Mouse (Mus musculus) kidney, postnatal 10 days (tissue): Measurements from ENCODE around the gene Lin7b.
"Not testable (repeated sequence)": the region's sequence is repeated elsewhere in the genome, so short reads cannot be mapped to it uniquely, and the experiment has no call there.

Source experiments
- DNase-seq: peaks from one replicate; pipeline ENCODE4 v3.0.0; 2021; ENCODE audit warnings: mixed read lengths

Gene Lin7b

GRCm38 (mm10) chr7:45395578-45396336 lies 25.4 kb upstream of the Lin7b start, which contains the start of gene Snrnp70:
Gene Snrnp70 (minus strand): TSS chr7:45395742.
- DNase-seq = peak; percentile 100

GRCm38 (mm10) chr7:45395129-45395541 lies 24.8 kb upstream of the Lin7b start:
- DNase-seq = no peak

GRCm38 (mm10) chr7:45386077-45386476 lies 15.7 kb upstream of the Lin7b start:
- DNase-seq = no peak

- no peak for DNase-seq
These were observed 5.7 kb upstream of the Lin7b start for GRCm38 (mm10) chr7:45376057-45376456.

- DNase-seq = no peak
These were observed 4.2 kb upstream of the Lin7b start for GRCm38 (mm10) chr7:45374620-45375019.

- DNase-seq = no peak
These were observed 2.0 kb upstream of the Lin7b start for GRCm38 (mm10) chr7:45372371-45372770.

- DNase-seq = no peak
These were observed 428 bp downstream of the Lin7b start for GRCm38 (mm10) chr7:45369836-45370474.

- no peak for DNase-seq
These were observed 1.2 kb downstream of the Lin7b start for GRCm38 (mm10) chr7:45369022-45369745.

GRCm38 (mm10) chr7:45368178-45368577 lies 2.2 kb downstream of the Lin7b start:
- no peak for DNase-seq

- DNase-seq = peak; percentile 98
These were observed 3.1 kb downstream of the Lin7b start for GRCm38 (mm10) chr7:45367020-45367880.

GRCm38 (mm10) chr7:45366652-45367019 lies 3.7 kb downstream of the Lin7b start, which contains the start of gene Ppfia3:
Gene Ppfia3 (minus strand): TSS chr7:45367019.
- DNase-seq = no peak

- DNase-seq = peak; percentile 79
These were observed 4.4 kb downstream of the Lin7b start for GRCm38 (mm10) chr7:45365742-45366651.

GRCm38 (mm10) chr7:45363983-45364382 lies 6.4 kb downstream of the Lin7b start:
- no peak for DNase-seq

GRCm38 (mm10) chr7:45362801-45363200 lies 7.6 kb downstream of the Lin7b start:
- DNase-seq = peak; percentile 50

GRCm38 (mm10) chr7:45361243-45361804 lies 9.1 kb downstream of the Lin7b start:
- DNase-seq = peak; percentile 84

GRCm38 (mm10) chr7:45360404-45361125 lies 9.8 kb downstream of the Lin7b start:
- DNase-seq = no peak

GRCm38 (mm10) chr7:45359081-45359480 lies 11.3 kb downstream of the Lin7b start:
- DNase-seq = not testable (repeated sequence)

- no peak for DNase-seq
These were observed 14.3 kb downstream of the Lin7b start for GRCm38 (mm10) chr7:45356087-45356486.

- DNase-seq = no peak
These were observed 14.9 kb downstream of the Lin7b start for GRCm38 (mm10) chr7:45355318-45356020.

GRCm38 (mm10) chr7:45353041-45353440 lies 17.3 kb downstream of the Lin7b start:
- DNase-seq = no peak
